Mouse (Mus musculus) granulocyte monocyte progenitor cell, adult 5-6 weeks (primary cell): ENCODE results near the gene Slc15a1. TPM values are rescaled to one million over a fixed set of nuclear protein-coding genes. Genes with fewer than 3 reads are reported as not detected.

Source experiments
- ATAC-seq: replicated peaks from 2 replicates; pipeline ENCODE4 v1.8.0; 2016; ENCODE audit warnings: mild to moderate bottlenecking, moderate TSS enrichment, inconsistent platforms; ENCODE audit not compliant: poor library complexity, severe bottlenecking
- total RNA-seq, 2 experiments: library from RNA; stranded (forward) in 1 of 2; stranded (reverse) in 1 of 2; fragments of 200-712, 200-1000 nt in 1 of 2; fragments of >200 nt in 1 of 2; fragmentation: Nextera tagmentation in 1 of 2; gene quantifications; 2 replicates each; pipeline ENCODE4 v1.2.3; 2014 to 2017

The Slc15a1 gene
- total RNA-seq, 2 experiments from 2014 or later = 0.52 TPM; not detected in 1

- peak; percentile 69 for ATAC-seq
Measured at GRCm38 (mm10) chr14:121455527-121455926, 49.5 kb downstream of the Slc15a1 start.

- no peak for ATAC-seq
Measured at GRCm38 (mm10) chr14:121453130-121453529, 51.9 kb downstream of the Slc15a1 start.

- ATAC-seq = no peak
Measured at GRCm38 (mm10) chr14:121452227-121452626, 52.8 kb downstream of the Slc15a1 start.

DNA sequence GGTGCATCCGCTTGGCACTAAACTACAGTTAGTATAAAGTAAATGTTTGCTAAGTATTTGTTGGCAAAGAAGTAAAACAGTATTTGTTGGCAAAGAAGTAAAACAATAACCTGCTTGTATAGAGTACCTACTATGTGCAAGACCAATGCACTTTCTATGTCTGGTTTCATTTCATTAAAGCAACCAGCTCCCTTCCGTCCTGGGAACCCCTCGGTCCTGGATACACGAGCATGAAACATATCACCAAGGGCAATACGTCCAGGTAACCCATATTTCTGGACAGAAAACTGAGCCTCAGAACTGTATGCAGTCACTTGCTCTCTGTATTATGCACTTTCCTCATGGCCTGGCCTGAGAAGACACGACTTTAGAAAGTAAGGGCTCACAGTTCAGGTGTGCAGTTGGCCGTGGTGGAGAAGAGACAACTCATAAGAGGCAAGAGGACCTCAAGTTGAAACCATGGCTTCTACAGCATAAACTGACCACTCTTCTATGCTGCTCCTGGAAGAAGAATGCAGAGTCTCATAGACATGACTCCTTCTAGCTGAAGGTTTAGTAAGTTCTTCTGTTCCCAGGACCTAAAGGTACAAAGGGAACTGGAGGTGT lies 53.5 kb downstream of the Slc15a1 start:
- no peak for ATAC-seq

DNA sequence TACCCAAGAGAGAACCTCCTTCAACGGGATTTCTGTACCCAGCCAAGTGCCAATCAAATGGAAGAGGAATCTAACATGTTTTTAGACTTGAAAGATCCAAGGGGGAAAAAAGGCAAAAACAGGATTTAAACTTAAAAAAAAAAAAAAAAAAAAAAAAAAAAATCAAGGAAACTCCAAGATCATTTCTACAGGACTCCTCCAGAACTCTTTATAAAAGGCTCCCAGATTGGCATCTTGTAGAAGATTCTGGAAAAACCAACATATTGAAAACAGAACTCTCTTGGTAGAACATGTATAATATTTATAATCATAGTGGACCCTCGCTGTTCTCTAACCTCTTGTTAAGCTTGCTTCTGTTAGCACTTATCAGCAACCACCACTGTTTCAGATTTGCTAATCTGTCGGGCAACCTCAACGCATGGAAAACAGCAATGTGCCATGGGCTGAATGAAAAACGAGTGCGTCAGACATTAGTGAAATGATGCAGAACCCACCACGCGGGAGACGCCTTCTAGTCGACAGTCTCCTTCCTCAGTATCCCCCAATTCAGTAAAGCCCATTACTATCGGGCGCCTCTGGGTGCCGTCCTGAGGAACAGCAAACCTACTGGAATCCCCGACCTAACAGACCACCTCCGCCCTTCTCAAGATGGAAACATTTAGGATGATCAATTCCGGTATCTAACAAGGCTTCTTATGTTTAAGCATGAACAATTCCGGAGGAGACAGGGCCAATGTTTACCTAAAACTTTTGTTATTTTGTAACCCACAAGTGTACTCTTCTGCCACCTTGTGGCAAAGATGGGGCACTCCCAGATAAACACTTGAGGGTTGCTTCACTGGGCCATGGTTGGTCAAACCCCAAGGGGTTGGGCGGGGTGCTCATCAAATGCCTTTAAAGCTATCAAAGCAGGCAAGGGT lies 54.3 kb downstream of the Slc15a1 start:
- peak; percentile 90 for ATAC-seq

DNA sequence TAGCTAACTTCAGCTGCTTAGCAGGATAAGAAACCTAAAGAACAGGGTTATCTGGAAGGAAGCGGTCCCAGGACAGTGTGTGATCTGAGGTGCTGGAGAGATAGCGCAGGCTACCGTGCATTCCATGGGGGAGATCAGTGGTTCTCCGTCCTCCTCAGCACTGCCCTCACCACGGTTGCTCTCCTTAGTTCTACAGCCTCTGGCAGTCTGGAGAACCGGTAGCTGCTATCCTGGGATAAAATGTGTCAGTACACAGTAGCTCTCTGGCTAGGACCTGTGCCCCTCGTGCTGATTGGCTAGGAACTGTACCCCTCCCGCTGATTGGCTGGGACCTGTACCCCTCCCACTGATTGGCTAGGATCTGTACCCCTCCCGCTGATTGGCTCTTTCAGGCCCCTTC lies 58.1 kb downstream of the Slc15a1 start:
- ATAC-seq = peak; percentile 22; the same call in 1 of the 2 replicates

- ATAC-seq = peak; percentile 81
Measured at GRCm38 (mm10) chr14:121445194-121445593, 59.9 kb downstream of the Slc15a1 start.

DNA sequence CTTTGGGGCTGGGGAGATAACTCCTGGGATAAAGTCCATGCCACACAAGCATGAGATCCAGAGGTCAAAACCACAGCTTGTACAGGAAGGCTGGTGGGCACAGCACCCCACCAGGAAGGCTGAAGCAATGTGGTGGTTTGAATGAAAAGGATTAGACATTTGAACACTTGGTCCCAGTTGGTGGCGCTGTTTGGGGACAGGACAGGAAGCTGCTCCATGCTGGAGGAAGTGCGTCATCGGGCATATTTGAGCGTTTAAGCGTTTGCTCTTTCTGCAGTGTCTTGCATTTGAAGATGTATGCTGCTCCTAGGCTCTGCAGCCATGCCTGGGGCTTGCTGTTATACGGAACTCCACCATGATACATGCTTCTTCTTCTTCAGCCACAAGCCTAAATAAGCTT lies 64.2 kb downstream of the Slc15a1 start:
- ATAC-seq = no peak

- ATAC-seq = peak; percentile 74
Measured at GRCm38 (mm10) chr14:121437026-121437425, 68.0 kb downstream of the Slc15a1 start.

DNA sequence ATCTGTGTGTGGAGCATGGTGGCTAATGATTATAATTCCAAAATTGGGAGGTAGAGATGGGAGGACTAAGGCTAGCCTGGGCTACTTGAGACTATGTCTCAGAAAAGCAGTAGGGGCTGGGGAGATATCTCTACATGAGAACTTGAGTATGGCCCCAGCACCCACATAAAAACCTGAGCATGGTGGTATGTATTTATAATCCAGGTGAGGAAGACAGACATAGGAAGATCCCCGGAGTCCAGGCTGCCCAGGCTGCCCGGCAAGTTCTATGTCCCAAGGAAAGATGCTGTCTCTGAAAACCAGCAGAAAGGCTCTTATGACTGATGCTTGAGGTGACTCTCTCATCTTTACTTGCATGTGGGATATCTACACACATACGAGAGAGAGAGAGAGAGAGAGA lies 68.6 kb downstream of the Slc15a1 start:
- no peak for ATAC-seq

DNA sequence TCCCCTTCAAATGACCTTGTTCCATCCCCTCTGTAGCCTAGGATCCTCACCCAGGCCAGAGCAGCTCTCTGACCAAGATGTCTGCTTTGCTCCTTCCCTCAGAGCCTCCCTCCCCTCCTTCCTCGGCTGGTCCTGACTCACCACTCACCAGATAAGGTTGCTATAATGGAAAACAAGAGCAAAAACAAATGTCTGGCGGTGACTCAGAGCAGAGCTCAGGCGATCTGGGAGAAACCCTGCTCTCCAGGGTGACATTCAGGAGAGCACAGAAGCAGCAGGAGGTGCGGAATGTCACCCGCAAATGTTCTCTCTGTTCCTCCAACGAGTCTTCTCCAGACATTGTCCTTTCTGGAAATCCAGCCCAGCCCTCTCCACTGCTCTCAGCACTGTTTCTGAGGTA lies 69.3 kb downstream of the Slc15a1 start:
- ATAC-seq = no peak

GRCm38 (mm10) chr14:121431261-121431660 lies 73.8 kb downstream of the Slc15a1 start:
- ATAC-seq = no peak

DNA sequence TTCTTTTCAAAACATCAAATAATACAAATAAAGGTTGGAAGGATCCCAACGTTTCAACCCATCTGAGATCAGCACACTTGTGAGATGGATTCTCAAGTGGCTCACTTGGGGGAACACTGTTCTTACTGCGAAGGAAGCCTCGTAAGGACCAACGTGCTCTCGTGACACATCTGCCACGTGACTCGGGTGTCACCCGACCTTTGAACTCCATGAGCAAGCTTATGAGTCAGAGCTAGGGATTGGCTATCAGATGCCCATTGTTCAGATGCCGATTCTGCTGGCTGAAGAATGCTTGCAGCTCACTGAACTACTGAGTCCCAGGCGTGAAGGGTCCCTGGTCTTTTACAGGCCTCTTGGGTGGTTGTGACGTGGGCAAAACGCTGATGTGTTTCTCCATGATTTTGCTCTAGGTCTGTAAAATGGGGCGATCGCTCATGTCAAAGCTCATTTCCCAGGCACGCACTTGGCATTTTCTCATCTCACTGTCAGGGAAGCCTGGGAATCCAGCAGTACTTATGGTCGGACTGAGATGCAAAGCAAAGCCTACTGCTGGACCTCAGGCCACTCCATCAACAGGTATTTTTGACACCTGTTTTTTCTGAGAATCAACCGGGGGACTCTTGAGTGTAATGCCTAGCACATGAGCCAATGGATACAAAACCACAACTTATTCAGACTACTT lies 75.1 kb downstream of the Slc15a1 start:
- ATAC-seq = no peak

DNA sequence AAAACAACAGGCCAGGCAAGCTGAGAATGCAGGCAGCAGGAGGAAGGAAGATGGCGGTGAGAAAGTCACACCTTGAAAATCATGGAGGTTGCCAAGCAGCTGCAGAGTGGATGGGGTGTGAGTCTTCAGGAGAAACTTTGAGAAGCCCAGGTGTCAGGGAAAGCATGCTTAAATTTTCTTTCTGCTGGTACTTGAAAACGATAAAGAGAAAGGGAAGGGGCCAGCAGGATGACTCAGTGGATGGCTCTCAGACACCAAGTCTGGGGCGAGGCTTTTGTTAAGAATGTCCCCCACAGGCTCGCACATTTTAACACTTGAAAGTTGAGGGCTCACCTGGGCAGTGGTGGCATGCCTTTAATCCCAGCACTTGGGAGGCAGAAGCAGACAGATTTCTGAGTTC lies 76.9 kb downstream of the Slc15a1 start:
- no peak for ATAC-seq

GRCm38 (mm10) chr14:121426743-121427142 lies 78.3 kb downstream of the Slc15a1 start:
- ATAC-seq = peak; percentile 32

DNA sequence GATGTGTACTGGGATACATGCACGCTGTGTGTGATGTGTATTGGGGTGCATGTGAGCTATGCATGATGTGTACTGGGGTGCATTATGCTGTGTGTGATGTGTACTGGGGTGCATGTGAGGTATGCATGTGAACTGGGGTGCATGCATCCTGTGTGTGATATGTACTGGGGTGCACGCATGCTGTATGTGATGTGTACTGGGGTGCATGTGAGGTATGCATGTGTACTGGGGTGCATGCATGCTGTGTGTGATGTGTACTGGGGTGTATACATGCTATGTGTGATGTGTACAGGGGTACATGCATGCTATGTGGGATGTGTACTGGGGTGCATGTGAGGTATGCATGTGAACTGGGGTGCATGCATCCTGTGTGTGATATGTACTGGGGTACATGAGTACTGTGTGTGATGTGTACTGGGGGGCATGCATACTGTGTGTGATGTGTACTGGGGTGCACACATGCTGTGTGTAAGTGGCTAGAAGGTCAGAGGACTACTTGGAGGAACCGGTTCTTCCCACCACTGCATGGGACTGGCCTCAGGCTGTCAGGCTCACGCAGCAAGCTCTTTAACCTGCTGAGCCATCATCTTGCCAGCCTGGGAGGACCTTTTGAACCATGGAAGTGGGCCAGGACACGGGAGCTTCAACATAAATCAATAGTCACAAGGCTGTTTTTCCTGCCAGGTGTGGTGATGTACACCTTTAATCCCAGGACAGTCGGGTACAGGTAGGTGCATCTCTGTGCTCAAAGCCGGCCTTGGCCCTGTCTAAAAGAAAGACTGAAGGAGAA lies 79.9 kb downstream of the Slc15a1 start:
- no peak for ATAC-seq

- peak; percentile 66 for ATAC-seq
Measured at GRCm38 (mm10) chr14:121423341-121423751, 81.7 kb downstream of the Slc15a1 start.

DNA sequence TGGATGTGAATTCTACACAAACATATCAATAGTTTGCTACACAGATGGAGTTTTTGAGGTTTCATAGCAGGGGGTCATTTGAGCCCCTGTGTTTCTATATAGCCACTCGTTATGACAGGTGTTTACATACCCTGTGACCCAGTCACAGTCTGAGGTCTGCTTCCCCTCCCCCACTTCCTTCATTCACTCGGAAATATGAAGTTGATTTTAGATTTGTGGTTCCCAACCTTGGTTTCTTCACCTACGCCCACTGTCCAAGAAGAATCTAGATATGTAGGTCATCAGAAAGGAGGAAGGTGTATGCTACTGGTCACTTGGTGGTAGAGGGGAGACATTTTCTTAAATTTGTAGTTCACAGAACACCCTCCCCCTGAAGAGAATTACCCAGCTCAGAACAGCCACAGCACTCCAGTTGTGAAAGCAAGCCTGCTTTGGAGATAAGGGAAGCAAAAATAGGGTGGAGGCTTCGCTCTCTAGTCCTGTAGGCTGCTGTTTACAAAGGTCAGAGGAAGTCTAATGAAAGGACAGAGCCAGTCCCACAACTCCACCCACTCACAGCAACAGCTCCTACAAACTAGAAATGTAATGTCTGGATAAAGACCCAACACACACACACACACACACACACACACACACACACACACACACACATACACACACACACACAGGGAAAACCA lies 82.2 kb downstream of the Slc15a1 start:
- peak; percentile 69 for ATAC-seq

- ATAC-seq = peak; percentile 30; the same call in 1 of the 2 replicates
Measured at GRCm38 (mm10) chr14:121422000-121422399, 83.1 kb downstream of the Slc15a1 start.

- ATAC-seq = 0 out of 2 replicates have a peak, but pooled peaks have one; percentile 34
Measured at GRCm38 (mm10) chr14:121417594-121417993, 87.5 kb downstream of the Slc15a1 start.
